Mouse (Mus musculus): Measurements from ENCODE around the gene Cope. TPM values are rescaled to one million over a fixed set of nuclear protein-coding genes. Genes with fewer than 3 reads are reported as not detected.
A peak's percentile ranks its signal among the peaks of the same experiment; 100 is the strongest.

Gene Cope
- polyA plus RNA-seq, 1 experiment from 2014 or later: 288 TPM

- ATAC-seq (ENCODE audit: low FRiP score): no peak
- H3K9ac ChIP-seq: no peak overlapping the region
- H3K4me2 ChIP-seq (replicated peaks): no peak overlapping the region
- no peaks in the 10 kb centered on the region for H3K27me3 ChIP-seq (ENCODE audit: control insufficient read depth, insufficient read depth, low read length)
- no peaks in the 10 kb centered on the region for H3K4me1 ChIP-seq (replicated peaks; ENCODE audit: control insufficient read depth, insufficient read depth, low read length)
- H3K9me3 ChIP-seq (ENCODE audit: control insufficient read depth, low read length): no peaks in the 10 kb centered on the region
- H3K36me3 ChIP-seq (replicated peaks; ENCODE audit: control insufficient read depth, insufficient read depth): no peaks in the 10 kb centered on the region
- no peak overlapping the region for H3K27ac ChIP-seq
- H3K4me3 ChIP-seq (replicated peaks; ENCODE audit: low read length): no peak overlapping the region
- DNase-seq (ENCODE audit: low spot score): no peak
Measured at GRCm38 (mm10) chr8:70274350-70274749, 28.0 kb upstream of the Cope start.

- Histone ChIP-seq H3K4me1 (replicated peaks; ENCODE audit: control insufficient read depth, insufficient read depth, low read length) (no peaks in the 10 kb centered on the region), H3K9ac (no peak overlapping the region), H3K9me3 (ENCODE audit: control insufficient read depth, low read length) (no peaks in the 10 kb centered on the region), H3K36me3 (replicated peaks; ENCODE audit: control insufficient read depth, insufficient read depth) (no peaks in the 10 kb centered on the region), H3K4me2 (replicated peaks) (no peak overlapping the region), H3K27me3 (ENCODE audit: control insufficient read depth, insufficient read depth, low read length) (no peaks in the 10 kb centered on the region), H3K27ac (no peak overlapping the region), H3K4me3 (replicated peaks; ENCODE audit: low read length) (no peak overlapping the region)
- 87% methylated on average over 3 of the region's 3 CpGs for WGBS
- ATAC-seq (ENCODE audit: low FRiP score) (no peak), DNase-seq (ENCODE audit: low spot score) (no peak)
Measured at GRCm38 (mm10) chr8:70276476-70276875, 25.8 kb upstream of the Cope start.

- Histone ChIP-seq H3K4me3 (replicated peaks; ENCODE audit: low read length) (no peak overlapping the region), H3K9ac (no peak overlapping the region), H3K27me3 (ENCODE audit: control insufficient read depth, insufficient read depth, low read length) (no peaks in the 10 kb centered on the region), H3K27ac (no peak overlapping the region), H3K9me3 (ENCODE audit: control insufficient read depth, low read length) (no peaks in the 10 kb centered on the region), H3K4me2 (replicated peaks) (no peak overlapping the region), H3K4me1 (replicated peaks; ENCODE audit: control insufficient read depth, insufficient read depth, low read length) (0 out of 2 replicates have a peak, but pooled peaks cover 6% of the 10 kb centered on the region), H3K36me3 (replicated peaks; ENCODE audit: control insufficient read depth, insufficient read depth) (no peaks in the 10 kb centered on the region)
- ATAC-seq (ENCODE audit: low FRiP score): no peak
- no peak for DNase-seq (ENCODE audit: low spot score)
- WGBS: 53% methylated on average over 15 of the region's 15 CpGs
Measured at GRCm38 (mm10) chr8:70278175-70278574, 24.1 kb upstream of the Cope start.

GRCm38 (mm10) chr8:70279266-70279665 is 23.1 kb upstream of the Cope start:
- WGBS: 73% methylated on average over 8 of the region's 8 CpGs
- Histone ChIP-seq H3K4me2 (replicated peaks) (no peak overlapping the region), H3K27ac (no peak overlapping the region), H3K9me3 (ENCODE audit: control insufficient read depth, low read length) (no peaks in the 10 kb centered on the region), H3K4me1 (replicated peaks; ENCODE audit: control insufficient read depth, insufficient read depth, low read length) (0 out of 2 replicates have a peak, but pooled peaks cover 6% of the 10 kb centered on the region), H3K9ac (no peak overlapping the region), H3K27me3 (ENCODE audit: control insufficient read depth, insufficient read depth, low read length) (no peaks in the 10 kb centered on the region), H3K4me3 (replicated peaks; ENCODE audit: low read length) (no peak overlapping the region), H3K36me3 (replicated peaks; ENCODE audit: control insufficient read depth, insufficient read depth) (no peaks in the 10 kb centered on the region)
- DNase-seq (ENCODE audit: low spot score) (no peak), ATAC-seq (ENCODE audit: low FRiP score) (no peak)

- DNase-seq (ENCODE audit: low spot score) (no peak), ATAC-seq (ENCODE audit: low FRiP score) (no peak)
- WGBS: 42% methylated on average over 3 of the region's 3 CpGs
- Histone ChIP-seq H3K4me2 (replicated peaks) (no peak overlapping the region), H3K36me3 (replicated peaks; ENCODE audit: control insufficient read depth, insufficient read depth) (peaks cover 9% of the 10 kb centered on the region), H3K4me1 (replicated peaks; ENCODE audit: control insufficient read depth, insufficient read depth, low read length) (0 out of 2 replicates have a peak, but pooled peaks cover 6% of the 10 kb centered on the region), H3K27ac (no peak overlapping the region), H3K4me3 (replicated peaks; ENCODE audit: low read length) (no peak overlapping the region), H3K27me3 (ENCODE audit: control insufficient read depth, insufficient read depth, low read length) (no peaks in the 10 kb centered on the region), H3K9me3 (ENCODE audit: control insufficient read depth, low read length) (no peaks in the 10 kb centered on the region), H3K9ac (no peak overlapping the region)
Measured at GRCm38 (mm10) chr8:70281001-70281400, 21.3 kb upstream of the Cope start.

- Histone ChIP-seq H3K4me1 (replicated peaks; ENCODE audit: control insufficient read depth, insufficient read depth, low read length) (0 out of 2 replicates have a peak, but pooled peaks cover 6% of the 10 kb centered on the region), H3K4me3 (replicated peaks; ENCODE audit: low read length) (peak within 1 kb of the TSS; percentile 65), H3K9me3 (ENCODE audit: control insufficient read depth, low read length) (no peaks in the 10 kb centered on the region), H3K4me2 (replicated peaks) (peak within 1 kb of the TSS; percentile 75), H3K27ac (peak within 1 kb of the TSS; percentile 33; the same call in 1 of the 2 replicates), H3K9ac (peak within 1 kb of the TSS; percentile 78), H3K27me3 (ENCODE audit: control insufficient read depth, insufficient read depth, low read length) (no peaks in the 10 kb centered on the region), H3K36me3 (replicated peaks; ENCODE audit: control insufficient read depth, insufficient read depth) (peaks cover 22% of the 10 kb centered on the region)
- peak; percentile 80 for DNase-seq (ENCODE audit: low spot score)
- ATAC-seq (ENCODE audit: low FRiP score): peak; percentile 86
- 2% methylated on average over 34 of the region's 36 CpGs for WGBS
Measured at GRCm38 (mm10) chr8:70282603-70283135, 19.6 kb upstream of the Cope start, which contains the start of gene Homer3. Homer3 (plus strand) TSS chr8:70282827.

GRCm38 (mm10) chr8:70283136-70284077 is 18.9 kb upstream of the Cope start:
- no peaks in the 10 kb centered on the region for H3K27me3 ChIP-seq (ENCODE audit: control insufficient read depth, insufficient read depth, low read length)
- H3K9me3 ChIP-seq (ENCODE audit: control insufficient read depth, low read length): no peaks in the 10 kb centered on the region
- WGBS: under 1% methylated on average over 55 of the region's 55 CpGs
- DNase-seq (ENCODE audit: low spot score) (peak; percentile 39), ATAC-seq (ENCODE audit: low FRiP score) (peak; percentile 44)
- H3K4me3 ChIP-seq (replicated peaks; ENCODE audit: low read length): peak overlapping the region; percentile 65
- H3K9ac ChIP-seq: peak overlapping the region; percentile 78
- H3K4me1 ChIP-seq (replicated peaks; ENCODE audit: control insufficient read depth, insufficient read depth, low read length): 0 out of 2 replicates have a peak, but pooled peaks cover 6% of the 10 kb centered on the region
- H3K36me3 ChIP-seq (replicated peaks; ENCODE audit: control insufficient read depth, insufficient read depth): peaks cover 22% of the 10 kb centered on the region
- H3K27ac ChIP-seq: peak overlapping the region; percentile 33; the same call in 1 of the 2 replicates
- peak overlapping the region; percentile 75 for H3K4me2 ChIP-seq (replicated peaks)

GRCm38 (mm10) chr8:70284421-70284820 is 17.9 kb upstream of the Cope start:
- no peaks in the 10 kb centered on the region for H3K27me3 ChIP-seq (ENCODE audit: control insufficient read depth, insufficient read depth, low read length)
- DNase-seq (ENCODE audit: low spot score): no peak
- H3K4me1 ChIP-seq (replicated peaks; ENCODE audit: control insufficient read depth, insufficient read depth, low read length): 0 out of 2 replicates have a peak, but pooled peaks cover 6% of the 10 kb centered on the region
- WGBS: 69% methylated on average over 5 of the region's 5 CpGs
- H3K27ac ChIP-seq: no peak overlapping the region
- H3K4me2 ChIP-seq (replicated peaks): peak overlapping the region; percentile 19
- H3K36me3 ChIP-seq (replicated peaks; ENCODE audit: control insufficient read depth, insufficient read depth): peaks cover 28% of the 10 kb centered on the region
- ATAC-seq (ENCODE audit: low FRiP score): no peak
- no peaks in the 10 kb centered on the region for H3K9me3 ChIP-seq (ENCODE audit: control insufficient read depth, low read length)
- no peak overlapping the region for H3K4me3 ChIP-seq (replicated peaks; ENCODE audit: low read length)
- no peak overlapping the region for H3K9ac ChIP-seq

- no peak overlapping the region for H3K4me3 ChIP-seq (replicated peaks; ENCODE audit: low read length)
- H3K9ac ChIP-seq: no peak overlapping the region
- ATAC-seq (ENCODE audit: low FRiP score) (no peak), DNase-seq (ENCODE audit: low spot score) (no peak)
- H3K9me3 ChIP-seq (ENCODE audit: control insufficient read depth, low read length): no peaks in the 10 kb centered on the region
- H3K36me3 ChIP-seq (replicated peaks; ENCODE audit: control insufficient read depth, insufficient read depth): peaks cover 34% of the 10 kb centered on the region
- H3K4me1 ChIP-seq (replicated peaks; ENCODE audit: control insufficient read depth, insufficient read depth, low read length): 0 out of 2 replicates have a peak, but pooled peaks cover 6% of the 10 kb centered on the region
- H3K27ac ChIP-seq: no peak overlapping the region
- no peak overlapping the region for H3K4me2 ChIP-seq (replicated peaks)
- H3K27me3 ChIP-seq (ENCODE audit: control insufficient read depth, insufficient read depth, low read length): no peaks in the 10 kb centered on the region
- over 99% methylated on average over 15 of the region's 15 CpGs for WGBS
Measured at GRCm38 (mm10) chr8:70285304-70285703, 17.0 kb upstream of the Cope start.
